Mouse (Mus musculus) adrenal gland, adult 10 weeks (tissue): Measurements from ENCODE around the gene Rassf6. TPM values are rescaled to one million over a fixed set of nuclear protein-coding genes. Genes with fewer than 3 reads are reported as not detected.

Experiments
- polyA plus RNA-seq: library from polyadenylated mRNA; stranded (reverse); fragments of 350-450 nt; fragmentation: Illumina TruSeq; extraction: RNeasy Lipid Tissue Mini Kit (QIAGEN cat#74804); gene quantifications from one replicate; pipeline ENCODE4 v1.2.3, GENCODE M21; 2014; ENCODE audit warnings: low read depth, low replicate concordance

The Rassf6 gene
- polyA plus RNA-seq = 2.9 TPM

GRCm38 (mm10) chr5:90640286-90641217, at the start of gene Rassf6:
TSS of gene Rassf6 (minus strand) at chr5:90640657.

GRCm38 (mm10) chr5:90560743-90561142, 79.7 kb downstream of the Rassf6 start, which contains the start of gene 5830473C10Rik:
TSS of gene 5830473C10Rik (plus strand) at chr5:90561107.

Other genes with a start within 250 kb of the Rassf6 start
- 1.1 TPM for gene Alb, start 179.8 kb downstream of the Rassf6 start, polyA plus RNA-seq
- gene Afp, start 149.9 kb downstream of the Rassf6 start, polyA plus RNA-seq = not detected
- not detected for gene Afm, start 121.7 kb downstream of the Rassf6 start, polyA plus RNA-seq
- gene 5830473C10Rik, start 79.5 kb downstream of the Rassf6 start, polyA plus RNA-seq = not detected
- gene Cxcl5, start 118.7 kb upstream of the Rassf6 start, polyA plus RNA-seq = not detected
- gene Ppbp, start 127.9 kb upstream of the Rassf6 start, polyA plus RNA-seq = 1.7 TPM
- 5.0 TPM for gene Pf4, start 131.8 kb upstream of the Rassf6 start, polyA plus RNA-seq
- not detected for gene Cxcl3, start 145.4 kb upstream of the Rassf6 start, polyA plus RNA-seq
- not detected for gene Cxcl15, start 153.9 kb upstream of the Rassf6 start, polyA plus RNA-seq